Mouse (Mus musculus) lung, embryonic 14.5 days (tissue): Measurements from ENCODE around the gene Chrm1. TPM values are rescaled to one million over a fixed set of nuclear protein-coding genes. Genes with fewer than 3 reads are reported as not detected.

Source experiments
- ATAC-seq: fragments of 200-750 bp; cut with Nextera tagmentation; 2 replicates; pipeline ENCODE4 v1.8.0; 2017; ENCODE audit warnings: mild to moderate bottlenecking, moderate TSS enrichment, moderate library complexity; ENCODE audit not compliant: insufficient read depth
- DNase-seq: peaks from one replicate; pipeline ENCODE4 v3.0.0-alpha.2; 2015
- H3K27ac ChIP-seq: fragments of 300-500 bp; sonication (generic); 2 replicates; pipeline ENCODE4 v1.5.1; 2014; ENCODE audit warnings: low read depth, mild to moderate bottlenecking, moderate library complexity
- H3K27me3 ChIP-seq: fragments of 300-500 bp; sonication (generic); 2 replicates; pipeline ENCODE4 v1.6.1; 2014; ENCODE audit warnings: low read length, control low read depth; ENCODE audit not compliant: insufficient read depth
- H3K36me3 ChIP-seq: fragments of 300-500 bp; sonication (generic); 2 replicates; pipeline ENCODE4 v1.6.1; 2014; ENCODE audit warnings: control low read depth; ENCODE audit not compliant: insufficient read depth
- H3K4me1 ChIP-seq: fragments of 300-500 bp; sonication (generic); 2 replicates; pipeline ENCODE4 v1.6.1; 2014; ENCODE audit warnings: antibody characterized with exemption, control low read depth; ENCODE audit not compliant: insufficient read depth
- H3K4me2 ChIP-seq: fragments of 300-500 bp; sonication (generic); 2 replicates; pipeline ENCODE4 v1.6.1; 2014; ENCODE audit warnings: mild to moderate bottlenecking
- H3K4me3 ChIP-seq: fragments of 300-500 bp; sonication (generic); 2 replicates; pipeline ENCODE4 v1.5.1; 2014; ENCODE audit warnings: low read depth, low read length
- H3K9ac ChIP-seq: fragments of 300-500 bp; sonication (generic); 2 replicates; pipeline ENCODE4 v1.6.1; 2014
- H3K9me3 ChIP-seq: fragments of 300-500 bp; sonication (generic); 2 replicates; pipeline ENCODE4 v1.6.1; 2016; ENCODE audit warnings: low read depth, low read length, control low read depth
- CTCF ChIP-seq: IDR thresholded peaks from 2 replicates; pipeline ENCODE4 v1.5.1; 2016; ENCODE audit warnings: antibody characterized with exemption, low read depth
- WGBS: fragments of 180-500 bp; shearing (Covaris S2); extraction: QIAGEN DNeasy Blood & Tissue Kit; methylation state at CpG from one replicate; pipeline ENCODE4 v1.1.7; 2014; 5-methylcytosine and 5-hydroxymethylcytosine counted together
- polyA plus RNA-seq: library from polyadenylated mRNA; unstranded; fragments of >200 nt; fragmentation: Nextera tagmentation; extraction: Ambion mirVana; gene quantifications from 2 replicates; pipeline ENCODE4 v1.2.1, GENCODE M21; 2014

Gene Chrm1
- polyA plus RNA-seq, 1 experiment from 2014 or later, result 0.08 TPM

- TF ChIP-seq CTCF, result peak; percentile 28
- ATAC-seq (no peak), DNase-seq (no peak)
- Histone ChIP-seq H3K9me3 (no peaks in the 10 kb centered on the region), H3K9ac (no peak overlapping the region), H3K36me3 (no peaks in the 10 kb centered on the region), H3K4me2 (no peak overlapping the region), H3K4me3 (no peak overlapping the region), H3K4me1 (0 out of 2 replicates have a peak, but pooled peaks cover 4% of the 10 kb centered on the region), H3K27me3 (no peaks in the 10 kb centered on the region), H3K27ac (no peak overlapping the region)
- 88% methylated on average over 4 of the region's 4 CpGs for WGBS
These were observed 18.2 kb downstream of the Chrm1 start for GRCm38 (mm10) chr19:8681633-8682362.

GRCm38 (mm10) chr19:8682996-8683395, 19.4 kb downstream of the Chrm1 start:
- H3K27me3 ChIP-seq, result no peaks in the 10 kb centered on the region
- 0 out of 2 replicates have a peak, but pooled peaks cover 4% of the 10 kb centered on the region for H3K4me1 ChIP-seq
- no peak overlapping the region for H3K9ac ChIP-seq
- DNase-seq (peak; percentile 96), ATAC-seq (peak; percentile 66; the same call in 1 of the 2 replicates)
- WGBS, result 0% methylated on average over 3 of the region's 3 CpGs
- no peaks in the 10 kb centered on the region for H3K36me3 ChIP-seq
- TF ChIP-seq CTCF, result peak; percentile 90
- H3K4me2 ChIP-seq, result no peak overlapping the region
- H3K27ac ChIP-seq, result no peak overlapping the region
- H3K9me3 ChIP-seq, result no peaks in the 10 kb centered on the region
- H3K4me3 ChIP-seq, result no peak overlapping the region

- no peak for ATAC-seq
- Histone ChIP-seq H3K36me3 (no peaks in the 10 kb centered on the region), H3K4me1 (0 out of 2 replicates have a peak, but pooled peaks cover 4% of the 10 kb centered on the region), H3K27ac (no peak overlapping the region), H3K9me3 (no peaks in the 10 kb centered on the region), H3K27me3 (no peaks in the 10 kb centered on the region), H3K4me2 (no peak overlapping the region), H3K9ac (no peak overlapping the region), H3K4me3 (no peak overlapping the region)
- WGBS, result 63% methylated on average over 2 of the region's 2 CpGs
- no peak for TF ChIP-seq CTCF
- DNase-seq, result no peak
These were observed 20.0 kb downstream of the Chrm1 start for GRCm38 (mm10) chr19:8683627-8684026.

GRCm38 (mm10) chr19:8691871-8692539, 28.4 kb downstream of the Chrm1 start:
- no peak overlapping the region for H3K4me3 ChIP-seq
- no peak overlapping the region for H3K27ac ChIP-seq
- whole genome bisulfite sequencing, result 49% methylated on average over 9 of the region's 9 CpGs
- ATAC-seq, result no peak
- DNase-seq, result peak; percentile 45
- H3K27me3 ChIP-seq, result no peaks in the 10 kb centered on the region
- TF ChIP-seq CTCF, result no peak
- H3K9me3 ChIP-seq, result no peaks in the 10 kb centered on the region
- no peak overlapping the region for H3K9ac ChIP-seq
- H3K4me1 ChIP-seq, result no peaks in the 10 kb centered on the region
- no peak overlapping the region for H3K4me2 ChIP-seq
- no peaks in the 10 kb centered on the region for H3K36me3 ChIP-seq

- Histone ChIP-seq H3K9me3 (no peaks in the 10 kb centered on the region), H3K27me3 (no peaks in the 10 kb centered on the region), H3K4me3 (no peak overlapping the region), H3K4me1 (no peaks in the 10 kb centered on the region), H3K27ac (no peak overlapping the region), H3K9ac (no peak overlapping the region), H3K4me2 (no peak overlapping the region), H3K36me3 (no peaks in the 10 kb centered on the region)
- TF ChIP-seq CTCF, result no peak
- ATAC-seq (no peak), DNase-seq (no peak)
- WGBS, result 72% methylated on average over 5 of the region's 5 CpGs
These were observed 29.2 kb downstream of the Chrm1 start for GRCm38 (mm10) chr19:8692740-8693139.

GRCm38 (mm10) chr19:8695330-8695729, 31.7 kb downstream of the Chrm1 start:
- H3K4me2 ChIP-seq, result no peak overlapping the region
- H3K4me1 ChIP-seq, result no peaks in the 10 kb centered on the region
- WGBS, result 30% methylated on average over 6 of the region's 6 CpGs
- TF ChIP-seq CTCF, result peak; percentile 44
- no peak overlapping the region for H3K9ac ChIP-seq
- H3K9me3 ChIP-seq, result no peaks in the 10 kb centered on the region
- ATAC-seq, result peak; percentile 49; the same call in 1 of the 2 replicates
- no peaks in the 10 kb centered on the region for H3K36me3 ChIP-seq
- H3K27me3 ChIP-seq, result no peaks in the 10 kb centered on the region
- H3K27ac ChIP-seq, result no peak overlapping the region
- peak; percentile 19 for DNase-seq
- no peak overlapping the region for H3K4me3 ChIP-seq

- no peak for ATAC-seq
- H3K4me3 ChIP-seq, result no peak overlapping the region
- no peak for DNase-seq
- H3K4me1 ChIP-seq, result no peaks in the 10 kb centered on the region
- H3K9me3 ChIP-seq, result no peaks in the 10 kb centered on the region
- no peaks in the 10 kb centered on the region for H3K36me3 ChIP-seq
- H3K27me3 ChIP-seq, result no peaks in the 10 kb centered on the region
- H3K4me2 ChIP-seq, result no peak overlapping the region
- H3K9ac ChIP-seq, result no peak overlapping the region
- 74% methylated on average over 9 of the region's 9 CpGs for WGBS
- TF ChIP-seq CTCF, result peak; percentile 29; the same call in 1 of the 2 replicates
- no peak overlapping the region for H3K27ac ChIP-seq
These were observed 36.1 kb downstream of the Chrm1 start for GRCm38 (mm10) chr19:8699652-8700051.
